Mouse (Mus musculus): Measurements from ENCODE around the gene Heyl. TPM values are rescaled to one million over a fixed set of nuclear protein-coding genes. Genes with fewer than 3 reads are reported as not detected.

Gene Heyl
- total RNA-seq (2023), result not detected

DNA sequence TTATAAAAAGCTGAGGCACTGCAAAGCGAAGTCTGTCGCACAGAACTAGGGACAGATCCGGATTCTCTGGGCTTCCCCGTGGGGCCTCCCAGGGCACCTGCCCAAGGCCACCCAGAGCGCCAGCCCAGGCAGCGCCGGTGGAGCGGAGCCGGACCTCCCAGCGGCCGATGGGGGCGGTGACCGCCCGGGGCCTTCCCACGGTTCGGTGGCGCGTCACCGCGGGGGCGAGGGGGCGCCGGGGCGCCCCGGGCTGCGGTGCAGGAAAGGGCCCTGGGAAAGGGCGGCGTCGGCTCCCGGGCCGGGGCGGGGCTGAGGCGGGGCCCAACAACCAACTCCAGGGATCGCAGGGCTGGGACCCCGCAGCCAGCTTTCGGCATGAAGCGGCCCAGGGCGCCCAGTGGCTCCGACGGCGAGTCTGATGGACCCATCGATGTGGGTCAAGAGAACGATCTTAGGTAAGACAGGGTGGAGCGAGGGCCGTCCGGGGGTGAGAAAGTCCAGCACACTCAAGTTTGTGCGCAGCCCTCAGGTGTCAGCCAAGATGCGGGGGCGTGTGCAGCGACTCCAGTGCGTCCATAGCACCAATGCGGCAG lies at the start of gene Heyl:
Heyl (plus strand) TSS at position 65 of the 593 bp plus-strand sequence.

DNA sequence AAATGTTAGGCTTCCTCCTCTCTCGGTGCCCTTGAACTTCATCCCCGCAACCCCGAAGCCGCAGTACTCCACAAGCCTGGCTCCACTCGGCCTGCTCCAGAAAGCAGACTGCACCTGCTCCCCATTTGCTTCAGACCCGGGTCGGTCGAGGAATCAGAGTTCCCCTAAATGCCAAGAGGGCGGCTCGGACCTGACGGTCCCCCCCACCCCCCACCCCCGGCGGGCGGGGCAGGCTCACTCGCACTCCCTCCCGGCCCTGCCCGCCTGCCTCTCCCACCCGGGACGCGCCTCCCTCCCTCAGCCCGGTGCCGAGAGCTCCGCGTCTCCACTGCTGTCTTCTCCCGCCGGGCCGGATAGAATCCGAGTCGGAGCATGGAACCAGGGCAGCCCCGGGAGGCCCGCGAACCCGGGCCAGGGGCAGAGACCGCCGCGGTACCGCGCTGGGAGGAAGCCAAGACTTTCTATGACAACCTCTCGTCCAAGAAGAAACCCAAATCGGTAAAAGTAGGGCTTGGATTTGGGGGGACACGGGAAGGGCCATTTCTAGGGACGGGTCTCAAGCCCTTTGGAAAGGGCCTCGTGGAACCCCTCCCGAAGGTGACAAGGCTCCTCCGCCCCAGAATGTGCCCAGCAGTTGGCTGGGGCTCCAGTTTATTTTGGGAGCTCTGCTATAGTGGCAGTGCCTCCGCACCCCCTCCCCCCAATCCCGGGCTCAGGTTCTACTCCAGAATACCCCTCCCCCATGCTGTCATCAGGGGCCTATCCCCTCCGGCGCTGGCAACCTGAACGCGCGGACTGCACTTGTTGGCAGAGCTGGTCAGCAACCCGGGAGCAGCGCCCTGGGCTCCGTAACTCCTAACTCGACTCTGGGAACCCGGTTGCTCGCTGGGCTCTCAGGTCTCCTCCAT lies 31.9 kb upstream of the Heyl start, which contains the start of gene Nt5c1a:
Nt5c1a (plus strand) TSS at position 319 of the 908 bp plus-strand sequence.

GRCm38 (mm10) chr4:123261721-123262401 lies 28.5 kb downstream of the Heyl start, which contains the start of gene Pabpc4:
TSS of gene Pabpc4 (plus strand) at chr4:123262351.

Other genes with a start within 250 kb of the Heyl start
- gene Mycl, start 237.9 kb upstream of the Heyl start, total RNA-seq (2023), result 0.53 TPM
- gene Trit1, start 217.0 kb upstream of the Heyl start, total RNA-seq (2023), result 15.3 TPM
- not detected for gene Bmp8b, start 128.4 kb upstream of the Heyl start, total RNA-seq (2023)
- not detected for gene Oxct2b, start 117.3 kb upstream of the Heyl start, total RNA-seq (2023)
- 55.0 TPM for gene Ppie, start 93.6 kb upstream of the Heyl start, total RNA-seq (2023)
- gene Hpcal4, start 50.3 kb upstream of the Heyl start, total RNA-seq (2023), result not detected
- gene Nt5c1a, start 32.1 kb upstream of the Heyl start, total RNA-seq (2023), result not detected
- gene Pabpc4, start 28.8 kb downstream of the Heyl start, total RNA-seq (2023), result 73.3 TPM
- not detected for gene Oxct2a, start 90.1 kb downstream of the Heyl start, total RNA-seq (2023)
- not detected for gene Bmp8a, start 109.7 kb downstream of the Heyl start, total RNA-seq (2023)

Data from CD4-positive naive resting alpha-beta T cell, adult 76 days (primary cell).